Mouse (Mus musculus) heart, postnatal 0 days (tissue): ENCODE measurements around the gene Foxq1.

ENCODE experiments used
- CTCF ChIP-seq: IDR thresholded peaks from 2 replicates; pipeline ENCODE4 v1.5.1; 2016; ENCODE audit warnings: antibody characterized with exemption, control low read depth, low read depth
- EP300 ChIP-seq: IDR thresholded peaks from 2 replicates; pipeline ENCODE4 v1.6.1; 2016; ENCODE audit warnings: antibody characterized with exemption, low read depth

GRCm38 (mm10) chr13:31543021-31543420, 12.9 kb upstream of the Foxq1 start:
- no peak for TF ChIP-seq CTCF
- no peak for TF ChIP-seq EP300
